Mouse (Mus musculus): ENCODE measurements at regions not wholly inside any gene's neighbourhood (a gene's known extent, or its start where the extent isn't known, plus 50 kb on each side); places are given as distances from the start of the nearest gene placed in this dataset.
A peak's percentile ranks its signal among the peaks of the same experiment; 100 is the strongest.

DNA sequence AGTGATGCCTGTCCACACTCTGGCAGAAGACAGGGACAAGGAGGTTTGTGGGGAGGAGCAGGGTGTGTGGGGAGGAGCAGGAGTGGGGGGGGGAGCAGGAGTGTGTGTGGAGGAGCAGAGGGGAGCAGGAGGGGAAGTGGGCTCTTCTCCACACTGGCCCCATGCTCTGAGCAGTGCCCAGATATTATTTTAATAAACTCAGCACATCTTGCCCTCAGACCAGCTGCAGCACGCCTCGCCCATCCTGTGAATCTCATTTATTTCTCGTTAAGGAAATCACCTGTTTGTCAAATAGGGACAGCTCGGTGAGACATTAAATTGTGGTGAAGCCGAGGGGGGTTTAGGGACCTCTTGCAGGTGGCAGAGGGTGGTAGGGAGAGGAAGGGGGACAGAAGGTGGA, 77.8 kb upstream of the Lhx5 start:
- Histone ChIP-seq H3K9ac (ENCODE audit: low read length) (no peak overlapping the region), H3K27ac (replicated peaks; ENCODE audit: low read depth, low read length) (no peak overlapping the region), H3K27me3 (ENCODE audit: control insufficient read depth, insufficient read depth, low read length) (peaks cover 15% of the 10 kb centered on the region), H3K36me3 (ENCODE audit: control insufficient read depth, insufficient read depth, low read length) (no peaks in the 10 kb centered on the region), H3K9me3 (ENCODE audit: control insufficient read depth, low read length) (no peaks in the 10 kb centered on the region), H3K4me2 (ENCODE audit: low read depth, severe bottlenecking) (no peak overlapping the region), H3K4me3 (ENCODE audit: low read depth, low read length) (no peak overlapping the region), H3K4me1 (ENCODE audit: control insufficient read depth, insufficient read depth, low read length) (no peaks in the 10 kb centered on the region)
- DNase-seq (ENCODE audit: low spot score) (no peak), ATAC-seq (ENCODE audit: insufficient number of reproducible peaks, low FRiP score, low TSS enrichment, low read depth) (no peak)
- WGBS = 73% methylated on average over 5 of the region's 5 CpGs

DNA sequence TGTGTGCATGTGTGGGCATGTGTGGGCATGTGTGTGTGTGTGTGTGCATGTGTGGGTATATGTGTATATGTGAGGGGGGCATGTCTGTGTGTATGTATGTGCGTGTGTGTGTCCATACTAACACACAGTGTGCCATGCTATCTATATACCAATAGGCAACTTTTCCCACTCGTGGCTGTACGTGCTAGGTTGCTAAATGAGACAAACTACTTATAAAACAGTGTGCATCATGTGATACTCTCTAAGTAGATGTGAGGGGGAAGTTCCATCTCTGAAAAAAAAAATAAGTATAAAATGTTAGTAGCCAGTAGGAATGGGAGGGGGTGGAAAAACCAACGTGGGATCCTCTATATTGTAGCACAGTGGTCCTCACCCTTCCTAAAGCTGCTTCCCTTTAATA, 74.5 kb upstream of the Lhx5 start:
- DNase-seq (ENCODE audit: low spot score) (no peak), ATAC-seq (ENCODE audit: insufficient number of reproducible peaks, low FRiP score, low TSS enrichment, low read depth) (no peak)
- H3K27ac ChIP-seq (replicated peaks; ENCODE audit: low read depth, low read length) = no peak overlapping the region
- H3K9ac ChIP-seq (ENCODE audit: low read length) = no peak overlapping the region
- H3K27me3 ChIP-seq (ENCODE audit: control insufficient read depth, insufficient read depth, low read length) = peaks cover 21% of the 10 kb centered on the region
- H3K4me2 ChIP-seq (ENCODE audit: low read depth, severe bottlenecking) = no peak overlapping the region
- H3K9me3 ChIP-seq (ENCODE audit: control insufficient read depth, low read length) = no peaks in the 10 kb centered on the region
- WGBS = 84% methylated on average over 4 of the region's 4 CpGs
- no peaks in the 10 kb centered on the region for H3K4me1 ChIP-seq (ENCODE audit: control insufficient read depth, insufficient read depth, low read length)
- H3K36me3 ChIP-seq (ENCODE audit: control insufficient read depth, insufficient read depth, low read length) = no peaks in the 10 kb centered on the region
- no peak overlapping the region for H3K4me3 ChIP-seq (ENCODE audit: low read depth, low read length)

DNA sequence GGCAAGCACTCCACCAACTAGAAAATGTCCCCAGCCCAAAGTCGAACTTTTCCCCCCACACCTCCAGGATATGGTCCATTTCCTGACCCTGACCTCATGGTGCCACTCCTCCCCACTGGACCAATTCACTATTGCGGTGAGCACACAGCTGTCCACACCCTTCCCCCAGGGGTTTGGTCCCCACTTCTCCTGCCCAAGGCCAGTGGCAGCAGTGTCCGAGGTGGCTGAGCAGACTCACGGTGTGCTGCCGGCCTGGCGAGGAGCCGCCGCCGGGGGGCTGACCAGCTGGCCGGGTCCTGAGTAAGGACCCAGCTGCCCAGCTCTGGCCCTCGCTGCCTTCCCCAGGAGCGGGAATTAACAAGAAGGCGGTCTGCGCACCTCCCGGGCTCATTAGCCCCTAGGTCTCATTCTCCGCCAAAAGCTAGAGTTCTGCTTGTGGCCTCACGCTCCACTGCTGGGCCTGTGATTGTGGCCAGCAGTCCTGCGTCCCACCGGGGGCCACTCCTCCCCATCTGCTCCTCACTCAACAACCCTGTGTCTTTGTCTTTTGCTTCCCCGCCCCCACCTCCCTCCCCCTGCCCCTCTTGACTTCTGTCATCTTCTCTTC, 73.3 kb upstream of the Lhx5 start:
- Histone ChIP-seq H3K4me2 (ENCODE audit: low read depth, severe bottlenecking) (no peak overlapping the region), H3K27me3 (ENCODE audit: control insufficient read depth, insufficient read depth, low read length) (peaks cover 21% of the 10 kb centered on the region)
- DNase-seq (ENCODE audit: low spot score) = no peak

GRCm38 (mm10) chr5:120365950-120366467, 65.5 kb upstream of the Lhx5 start:
- H3K4me2 ChIP-seq (ENCODE audit: low read depth, severe bottlenecking) = no peak overlapping the region
- DNase-seq (ENCODE audit: low spot score) = no peak
- no peak overlapping the region for H3K4me3 ChIP-seq (ENCODE audit: low read depth, low read length)
- no peak overlapping the region for H3K9ac ChIP-seq (ENCODE audit: low read length)
- 44% methylated on average over 10 of the region's 10 CpGs for WGBS
- H3K9me3 ChIP-seq (ENCODE audit: control insufficient read depth, low read length) = no peaks in the 10 kb centered on the region
- H3K36me3 ChIP-seq (ENCODE audit: control insufficient read depth, insufficient read depth, low read length) = no peaks in the 10 kb centered on the region
- no peak for ATAC-seq (ENCODE audit: insufficient number of reproducible peaks, low FRiP score, low TSS enrichment, low read depth)
- H3K27me3 ChIP-seq (ENCODE audit: control insufficient read depth, insufficient read depth, low read length) = no peaks in the 10 kb centered on the region
- H3K27ac ChIP-seq (replicated peaks; ENCODE audit: low read depth, low read length) = no peak overlapping the region
- no peaks in the 10 kb centered on the region for H3K4me1 ChIP-seq (ENCODE audit: control insufficient read depth, insufficient read depth, low read length)

More for the DNA sequence above, 73.3 kb upstream of the Lhx5 start:
- H3K9ac ChIP-seq (ENCODE audit: low read length) = no peak overlapping the region
- H3K27ac ChIP-seq (replicated peaks; ENCODE audit: low read depth, low read length) = no peak overlapping the region
- no peak overlapping the region for H3K4me3 ChIP-seq (ENCODE audit: low read depth, low read length)
- no peaks in the 10 kb centered on the region for H3K36me3 ChIP-seq (ENCODE audit: control insufficient read depth, insufficient read depth, low read length)
- ATAC-seq (ENCODE audit: insufficient number of reproducible peaks, low FRiP score, low TSS enrichment, low read depth) = no peak
- WGBS = 5% methylated on average over 20 of the region's 20 CpGs
- H3K9me3 ChIP-seq (ENCODE audit: control insufficient read depth, low read length) = no peaks in the 10 kb centered on the region
- H3K4me1 ChIP-seq (ENCODE audit: control insufficient read depth, insufficient read depth, low read length) = no peaks in the 10 kb centered on the region

DNA sequence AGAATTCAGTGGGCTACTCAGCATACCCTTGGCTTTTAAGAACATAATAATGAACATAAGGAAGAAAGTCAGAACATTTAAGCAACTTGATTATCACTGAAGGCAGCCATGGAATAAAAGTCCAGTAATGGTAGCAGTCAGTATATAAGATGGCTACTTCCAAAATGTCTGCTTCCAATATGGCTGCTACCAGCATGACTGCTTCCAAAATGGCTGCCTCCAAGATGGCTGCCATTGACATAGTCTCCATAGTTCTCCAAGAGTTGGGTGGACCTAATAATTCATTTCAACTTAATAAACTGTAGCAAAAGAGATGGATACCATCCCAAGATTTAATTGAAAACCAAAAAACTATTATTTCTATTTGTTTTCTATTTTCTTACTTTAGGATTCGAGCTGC, 62.7 kb upstream of the Lhx5 start:
- Histone ChIP-seq H3K4me3 (ENCODE audit: low read depth, low read length) (no peak overlapping the region), H3K36me3 (ENCODE audit: control insufficient read depth, insufficient read depth, low read length) (no peaks in the 10 kb centered on the region), H3K4me1 (ENCODE audit: control insufficient read depth, insufficient read depth, low read length) (no peaks in the 10 kb centered on the region), H3K4me2 (ENCODE audit: low read depth, severe bottlenecking) (no peak overlapping the region), H3K9me3 (ENCODE audit: control insufficient read depth, low read length) (no peaks in the 10 kb centered on the region), H3K27me3 (ENCODE audit: control insufficient read depth, insufficient read depth, low read length) (peaks cover 5% of the 10 kb centered on the region; the same call in 1 of the 2 replicates), H3K27ac (replicated peaks; ENCODE audit: low read depth, low read length) (no peak overlapping the region), H3K9ac (ENCODE audit: low read length) (no peak overlapping the region)
- DNase-seq (ENCODE audit: low spot score) (no peak), ATAC-seq (ENCODE audit: insufficient number of reproducible peaks, low FRiP score, low TSS enrichment, low read depth) (no peak)
- WGBS = 90% methylated on average over 1 of the region's 1 CpGs

GRCm38 (mm10) chr5:120371176-120371819, 60.2 kb upstream of the Lhx5 start:
- DNase-seq (ENCODE audit: low spot score) (peak; percentile 21), ATAC-seq (ENCODE audit: insufficient number of reproducible peaks, low FRiP score, low TSS enrichment, low read depth) (no peak)
- H3K27ac ChIP-seq (replicated peaks; ENCODE audit: low read depth, low read length) = no peak overlapping the region

GRCm38 (mm10) chr5:120373426-120373825, 58.1 kb upstream of the Lhx5 start:
- Histone ChIP-seq H3K4me3 (ENCODE audit: low read depth, low read length) (no peak overlapping the region), H3K36me3 (ENCODE audit: control insufficient read depth, insufficient read depth, low read length) (no peaks in the 10 kb centered on the region), H3K9ac (ENCODE audit: low read length) (no peak overlapping the region), H3K4me2 (ENCODE audit: low read depth, severe bottlenecking) (no peak overlapping the region), H3K27ac (replicated peaks; ENCODE audit: low read depth, low read length) (no peak overlapping the region), H3K9me3 (ENCODE audit: control insufficient read depth, low read length) (no peaks in the 10 kb centered on the region), H3K27me3 (ENCODE audit: control insufficient read depth, insufficient read depth, low read length) (peaks cover 5% of the 10 kb centered on the region; the same call in 1 of the 2 replicates), H3K4me1 (ENCODE audit: control insufficient read depth, insufficient read depth, low read length) (no peaks in the 10 kb centered on the region)
- ATAC-seq (ENCODE audit: insufficient number of reproducible peaks, low FRiP score, low TSS enrichment, low read depth) (no peak), DNase-seq (ENCODE audit: low spot score) (no peak)
- 86% methylated on average over 7 of the region's 7 CpGs for WGBS

More at GRCm38 (mm10) chr5:120371176-120371819, 60.2 kb upstream of the Lhx5 start:
- Histone ChIP-seq H3K27me3 (ENCODE audit: control insufficient read depth, insufficient read depth, low read length) (peaks cover 5% of the 10 kb centered on the region; the same call in 1 of the 2 replicates), H3K9me3 (ENCODE audit: control insufficient read depth, low read length) (no peaks in the 10 kb centered on the region), H3K4me2 (ENCODE audit: low read depth, severe bottlenecking) (no peak overlapping the region), H3K4me1 (ENCODE audit: control insufficient read depth, insufficient read depth, low read length) (no peaks in the 10 kb centered on the region), H3K9ac (ENCODE audit: low read length) (no peak overlapping the region), H3K36me3 (ENCODE audit: control insufficient read depth, insufficient read depth, low read length) (no peaks in the 10 kb centered on the region), H3K4me3 (ENCODE audit: low read depth, low read length) (no peak overlapping the region)
- 9% methylated on average over 15 of the region's 15 CpGs for WGBS

Data from limb, embryonic 11.5 days (tissue).